Mouse (Mus musculus) telencephalon, adult 2 months (tissue): Measurements from ENCODE around the gene Sh2b3.

Experiments used
- DNase-seq: peaks from one replicate; pipeline ENCODE4 v3.0.0-alpha.2; 2011; ENCODE audit warnings: low read depth, low spot score

Gene Sh2b3

DNA sequence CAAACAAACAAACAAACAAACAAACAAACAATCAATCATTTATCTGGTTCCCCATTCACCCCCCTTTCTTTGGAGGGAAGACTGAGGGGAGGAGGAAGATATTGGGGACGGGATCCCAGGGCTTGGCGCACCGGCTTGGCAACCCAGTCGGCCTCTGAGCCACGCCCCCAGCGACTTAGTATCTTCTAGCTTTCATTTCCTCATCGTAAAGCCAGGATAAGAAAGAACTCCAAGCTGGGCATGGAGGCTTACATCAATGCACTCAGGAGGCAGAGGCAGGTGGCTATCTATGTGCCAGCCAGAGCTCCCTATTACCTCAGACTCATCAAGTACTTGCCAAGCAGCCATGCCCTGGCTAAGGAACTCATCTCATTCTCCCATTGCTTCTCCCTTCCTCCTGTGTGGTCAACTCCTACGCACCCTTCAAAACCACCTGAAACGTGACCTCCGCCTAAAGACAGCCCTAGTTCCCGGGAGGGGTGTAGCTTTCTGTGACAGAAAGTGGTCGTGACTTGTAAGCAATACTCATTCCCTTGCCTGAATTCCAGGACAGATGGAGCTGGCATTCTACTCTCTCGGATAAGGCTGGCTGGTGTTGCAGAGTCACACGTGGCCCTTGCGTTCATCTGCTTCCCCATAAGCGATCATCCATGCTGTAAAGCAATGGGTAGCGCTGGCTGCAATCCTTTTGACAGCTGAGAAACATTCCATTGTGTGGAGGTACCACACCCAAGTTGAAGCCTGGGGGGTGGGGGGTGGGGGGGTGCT, 5.9 kb upstream of the Sh2b3 start:
- DNase-seq, result no peak

DNA sequence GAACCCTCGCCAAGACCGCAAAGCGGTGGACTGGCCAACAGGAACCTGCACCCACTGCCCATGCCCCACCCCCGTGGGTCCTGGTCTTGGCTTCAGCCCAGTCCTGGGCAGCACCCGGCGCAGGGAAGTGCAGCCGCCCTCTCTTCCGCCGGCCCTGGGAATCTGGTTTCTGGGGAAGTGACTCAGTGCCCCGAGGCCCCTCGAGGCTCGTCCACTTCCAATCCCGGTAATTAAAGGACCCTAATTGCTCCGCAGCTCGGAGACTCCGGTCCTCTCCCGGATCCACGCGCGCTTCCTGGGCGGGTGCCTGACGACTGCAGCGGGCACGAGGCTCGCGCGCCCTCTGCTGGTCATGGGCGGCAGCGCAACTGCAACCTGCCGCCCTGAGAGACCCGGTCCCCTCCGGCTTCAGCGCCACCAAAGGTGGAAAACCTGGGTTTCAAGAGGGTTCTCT, 5.2 kb upstream of the Sh2b3 start:
- no peak for DNase-seq

DNA sequence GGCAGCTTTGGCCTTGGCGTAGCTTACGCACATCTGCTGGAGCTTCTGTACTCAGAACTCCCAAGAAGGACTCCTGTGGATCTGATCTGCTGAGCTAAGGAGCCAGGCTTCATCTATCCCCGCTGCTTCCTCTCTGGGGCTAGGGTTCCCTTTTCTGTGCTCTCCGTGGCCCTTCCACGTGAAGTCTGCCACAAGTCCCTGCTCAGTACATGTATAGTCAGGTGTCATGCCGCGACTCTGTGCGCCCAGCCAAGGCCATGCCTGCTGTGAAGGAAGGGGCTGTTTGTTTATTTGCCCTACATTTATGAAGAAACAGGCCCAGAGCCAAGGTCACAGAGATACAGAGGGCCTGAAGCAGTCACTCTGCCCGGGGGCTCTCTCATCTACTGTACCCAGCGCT, 4.5 kb upstream of the Sh2b3 start:
- no peak for DNase-seq

DNA sequence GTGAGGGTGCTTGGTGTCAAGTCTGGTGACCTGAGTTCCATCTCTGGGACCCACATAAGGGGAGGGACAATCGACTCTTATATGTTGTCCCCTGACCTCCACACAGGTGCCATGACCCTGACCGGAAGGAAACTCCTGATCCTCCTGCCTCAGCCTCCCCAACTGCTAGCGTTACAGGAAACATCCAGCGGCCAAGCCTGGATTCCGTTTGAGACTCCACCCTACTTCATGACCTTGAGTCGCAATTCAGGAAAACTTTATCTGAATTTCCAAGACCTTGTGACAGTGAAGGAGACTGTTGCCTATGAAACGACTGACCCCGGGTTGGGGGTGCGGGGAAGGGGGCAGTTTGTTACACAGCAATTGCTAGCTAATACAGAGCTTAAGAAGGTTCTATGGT, 4.1 kb upstream of the Sh2b3 start:
- no peak for DNase-seq

DNA sequence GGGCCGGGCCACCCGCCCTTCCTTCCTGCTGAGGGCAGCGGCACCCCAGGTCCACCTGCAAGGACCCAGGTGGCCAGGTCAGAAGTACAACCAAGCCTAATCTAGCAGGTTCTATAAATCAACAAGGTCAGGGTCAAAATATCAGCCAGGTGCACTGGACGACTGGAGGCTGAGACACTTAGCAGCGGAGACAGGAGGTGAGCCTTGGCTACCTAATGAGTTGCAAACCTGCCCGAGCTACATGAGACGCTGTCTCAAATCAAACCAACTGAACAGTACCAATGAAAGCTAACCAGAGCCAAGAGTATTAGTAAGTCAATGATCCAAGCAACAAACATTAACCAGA, 1.7 kb upstream of the Sh2b3 start:
- no peak for DNase-seq

DNA sequence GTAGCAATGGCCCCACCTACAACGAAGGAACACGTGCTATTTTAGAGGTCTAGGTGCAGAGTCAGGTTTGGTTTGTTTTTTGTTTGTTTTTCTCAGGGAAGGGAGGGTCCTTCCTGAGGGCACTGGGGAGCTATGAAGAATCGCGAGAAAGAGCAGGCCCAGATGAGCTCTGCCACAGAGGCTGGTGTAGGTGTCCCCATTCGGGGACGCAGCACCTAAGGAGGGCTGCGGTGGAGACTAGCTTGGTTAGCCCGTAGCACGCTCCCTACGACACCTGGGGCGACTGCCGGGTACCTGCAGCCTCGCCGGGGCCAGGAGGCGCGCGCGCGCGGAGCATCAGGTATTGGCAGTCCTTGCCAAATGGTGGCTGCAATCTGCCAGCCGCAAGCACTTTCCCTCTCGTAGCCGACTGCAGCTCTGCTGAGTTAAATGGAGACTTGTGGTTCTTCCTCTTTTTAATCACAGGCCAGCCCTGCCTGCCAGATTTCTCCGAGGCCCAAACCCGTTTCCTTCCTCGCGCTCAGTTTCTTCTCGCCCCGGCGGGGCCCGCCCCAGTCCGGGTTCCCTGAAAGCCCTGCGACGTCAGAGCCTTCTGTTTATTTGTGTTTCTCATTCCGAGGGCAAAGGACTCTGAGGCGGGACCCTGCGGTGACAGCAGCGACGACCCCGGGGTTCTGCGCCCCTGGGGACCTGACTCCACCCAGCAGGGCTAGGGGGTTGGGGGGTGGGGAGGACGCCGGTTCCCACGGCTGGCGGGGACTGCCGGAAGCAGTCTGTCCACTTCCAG, 1.1 kb upstream of the Sh2b3 start:
- no peak for DNase-seq

DNA sequence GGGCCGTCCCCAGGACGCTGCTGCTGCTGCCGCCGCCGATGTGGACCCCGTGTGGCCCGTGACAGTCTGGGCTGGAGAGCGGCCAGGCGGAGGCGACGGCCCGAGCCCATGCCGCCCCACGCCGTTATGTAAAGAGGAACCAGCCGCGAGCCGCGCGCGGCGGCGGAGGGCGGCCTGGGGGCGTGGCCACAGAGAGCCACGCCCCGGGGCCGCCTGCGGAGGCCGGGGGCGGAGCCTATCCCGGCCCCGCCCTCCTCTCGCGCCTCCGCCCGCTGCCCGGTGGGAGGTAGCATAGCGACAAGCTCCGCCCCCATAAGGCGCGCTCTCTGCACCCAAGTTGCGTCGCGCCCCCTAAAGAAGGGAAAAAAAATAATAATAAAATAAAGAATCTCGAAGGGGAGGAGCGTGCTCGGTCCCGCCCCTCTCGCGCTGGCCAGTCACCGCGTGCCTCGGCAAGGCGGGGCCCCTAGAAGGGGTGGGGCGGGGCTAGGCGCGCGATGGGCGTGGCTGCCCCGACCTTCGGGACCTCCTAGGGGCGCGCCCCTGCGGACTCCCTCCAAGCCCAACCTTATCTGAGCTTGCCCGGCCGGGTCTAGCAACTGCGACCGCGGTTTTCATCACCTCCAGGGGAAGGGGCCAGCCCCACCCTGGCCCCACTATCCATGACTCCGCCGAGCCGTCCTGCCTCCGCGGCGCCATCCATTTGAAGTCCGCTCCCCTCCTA, 592 bp downstream of the Sh2b3 start:
- peak; percentile 50 for DNase-seq

DNA sequence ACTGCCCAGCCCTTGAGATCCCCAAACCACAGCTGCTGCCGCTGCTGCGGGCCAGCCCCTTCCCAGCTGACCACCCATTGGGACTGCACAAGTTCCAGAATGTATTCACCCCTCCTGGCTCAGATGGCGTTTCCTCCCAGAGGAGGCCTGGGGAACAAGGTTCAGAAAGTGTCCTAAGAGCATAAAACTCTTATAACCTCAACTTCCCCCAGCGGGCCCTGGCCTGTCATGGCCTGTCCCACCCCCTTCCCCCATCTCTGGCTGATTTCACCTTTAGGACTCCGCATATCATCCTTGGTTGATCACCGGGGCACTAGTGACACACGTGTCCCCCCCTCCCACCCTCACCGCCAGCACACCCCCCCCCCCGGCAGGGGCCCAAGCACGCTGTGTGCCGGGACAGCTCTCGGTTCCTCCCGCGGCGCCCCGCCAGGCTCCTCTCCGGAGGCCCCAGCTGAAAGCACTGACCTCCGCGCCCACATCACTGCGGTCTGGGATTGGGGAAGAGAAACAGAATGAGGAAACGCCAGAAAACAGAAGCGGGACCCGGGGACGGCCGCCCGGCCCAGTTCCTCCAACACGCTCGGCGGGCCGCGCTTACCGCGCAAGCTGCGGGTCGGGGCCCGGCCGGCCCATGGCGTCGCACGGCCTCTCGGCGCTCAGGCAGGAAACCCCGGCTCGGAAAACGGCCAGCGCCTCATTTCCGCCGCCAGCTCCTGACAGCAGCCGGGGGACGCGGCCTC, 1.3 kb downstream of the Sh2b3 start:
- no peak for DNase-seq

DNA sequence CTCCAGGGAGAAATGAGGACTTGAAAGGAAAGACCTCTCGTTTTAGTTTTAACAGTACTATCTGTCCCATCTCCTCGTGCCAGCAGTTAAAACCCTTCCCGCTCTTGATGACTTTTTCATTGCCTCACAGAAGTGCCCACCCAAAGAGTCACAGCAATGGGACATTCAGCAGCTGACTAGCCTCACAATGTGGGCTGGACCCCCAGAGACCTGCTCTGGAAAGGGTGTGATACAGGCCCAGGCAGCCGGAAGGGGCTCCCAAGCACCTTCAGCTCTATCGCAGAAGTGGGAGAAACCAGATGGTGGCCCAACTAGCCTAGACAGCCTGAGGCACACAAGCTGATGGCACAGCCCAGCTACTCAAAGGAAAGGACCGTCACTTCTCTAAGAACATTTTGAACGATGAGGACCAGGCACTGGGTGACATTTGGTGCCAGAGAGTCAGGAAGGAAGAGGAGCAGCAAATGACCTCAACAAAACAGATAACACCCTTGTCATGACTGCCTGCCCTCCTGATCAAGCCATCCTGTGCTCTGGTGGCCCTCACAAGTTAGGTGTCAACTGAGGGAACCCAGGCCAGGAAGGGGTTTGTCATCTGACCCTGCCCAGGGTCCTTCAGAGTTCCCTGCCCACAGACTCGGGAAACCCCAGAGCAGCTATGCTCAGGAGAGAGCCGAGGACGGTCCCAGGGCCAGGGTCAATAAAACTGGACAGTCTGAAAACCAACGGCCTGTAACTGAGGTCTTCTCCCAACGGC, 2.3 kb downstream of the Sh2b3 start:
- no peak for DNase-seq

DNA sequence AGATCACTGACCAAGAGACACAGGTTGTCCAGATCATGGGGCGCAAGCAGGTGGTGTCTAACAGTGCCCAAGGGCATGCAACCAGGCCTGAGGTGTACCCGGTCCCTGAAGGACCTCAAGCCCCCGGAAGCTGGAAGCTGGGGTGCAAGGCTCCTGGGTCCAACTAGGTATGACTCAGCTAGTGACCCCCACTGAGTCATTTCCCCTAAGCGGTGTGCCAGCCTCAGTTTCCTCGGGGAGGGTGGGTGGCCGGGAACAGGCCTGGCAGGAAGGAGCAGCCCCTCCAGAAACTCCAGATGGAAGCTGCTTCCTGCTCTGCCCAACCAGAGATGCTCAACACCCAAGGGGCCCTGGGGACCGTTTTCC, 3.2 kb downstream of the Sh2b3 start:
- DNase-seq, result no peak

DNA sequence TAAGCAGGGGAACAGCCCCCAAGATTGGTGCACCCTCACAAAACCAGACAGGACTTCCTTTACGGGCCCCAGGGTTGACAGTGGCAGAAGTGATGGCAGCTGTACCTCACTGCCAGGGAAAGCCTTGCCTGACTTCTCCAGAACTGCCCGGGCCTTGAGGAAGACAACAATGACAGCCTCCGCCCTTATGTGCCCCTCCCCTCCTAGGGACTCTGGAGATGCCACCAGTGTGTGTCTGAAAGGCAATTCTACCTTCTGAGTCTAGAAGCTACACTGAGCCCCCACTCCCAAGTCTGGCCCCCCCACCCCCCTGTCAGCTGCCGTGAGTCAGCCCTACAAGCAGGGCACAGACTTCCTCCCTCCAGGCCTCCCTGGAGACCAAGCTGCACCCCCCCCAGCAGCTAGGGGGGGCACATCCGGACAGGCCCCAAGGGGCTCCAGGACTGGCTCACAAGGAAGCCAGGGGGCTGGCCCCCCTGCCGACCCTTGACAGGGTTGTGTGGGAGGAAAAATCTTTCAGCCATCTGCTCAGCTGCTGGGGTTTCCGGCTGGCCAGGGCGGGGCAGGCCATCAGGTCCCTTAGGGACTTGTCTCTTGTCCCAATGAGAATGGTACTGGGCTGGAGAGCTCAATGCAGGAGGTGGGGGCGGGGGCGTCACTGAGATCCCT, 3.7 kb downstream of the Sh2b3 start:
- DNase-seq, result no peak

DNA sequence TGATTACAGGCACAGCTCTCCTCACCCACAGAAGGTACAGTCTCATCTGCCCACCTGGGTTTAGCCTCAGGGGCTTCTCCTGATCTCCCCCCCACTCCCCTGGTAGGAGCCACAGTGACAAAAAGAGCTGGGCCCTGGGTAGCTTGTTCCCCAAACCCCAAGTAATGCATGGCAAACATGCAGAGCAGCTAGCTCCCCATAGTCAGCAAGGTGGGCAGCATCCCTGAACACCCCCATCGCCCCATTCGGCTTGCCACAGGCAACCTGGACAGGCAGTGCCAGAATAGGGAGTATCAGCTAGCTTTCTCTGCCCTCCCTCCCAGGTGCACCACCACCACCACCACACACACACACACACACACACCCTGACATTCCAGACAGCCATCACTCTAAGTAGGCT, 4.3 kb downstream of the Sh2b3 start:
- DNase-seq, result no peak

DNA sequence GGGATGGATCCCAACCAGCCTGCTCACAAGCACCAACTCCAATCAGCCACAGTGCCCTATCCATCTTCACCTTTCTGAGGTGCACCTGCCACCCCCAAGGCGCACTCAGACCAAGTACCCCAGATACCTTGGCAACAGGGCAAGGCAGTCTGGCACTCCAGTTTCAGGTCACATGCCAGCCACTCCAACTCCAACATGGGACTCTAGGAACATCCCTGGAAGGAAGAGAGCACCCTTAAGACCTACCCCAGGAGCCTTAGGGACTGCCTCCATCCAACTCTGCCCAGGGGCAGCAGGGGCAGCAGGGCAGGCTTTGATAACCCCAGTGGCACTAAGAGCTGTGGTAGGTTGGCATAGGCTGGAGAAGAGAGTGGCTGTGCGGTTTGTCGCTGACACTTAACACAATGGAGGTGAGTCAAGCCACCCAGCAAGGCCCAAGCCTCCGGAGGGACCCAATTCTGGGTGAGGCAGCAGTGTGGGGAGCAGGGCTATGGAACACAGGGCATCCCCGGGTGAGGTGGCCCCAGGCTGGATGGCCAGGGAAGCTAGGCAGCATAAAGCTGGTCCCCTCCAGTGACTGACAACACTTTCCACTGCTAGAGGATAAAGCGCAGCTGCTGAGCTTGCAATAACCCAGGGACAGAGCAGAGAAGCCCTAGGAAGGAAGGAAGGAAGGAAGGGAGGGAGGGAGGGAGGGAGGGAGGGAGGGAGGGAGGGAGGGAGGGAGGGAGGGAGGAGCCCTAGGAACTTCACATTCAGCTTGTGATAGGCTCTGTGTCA, 4.9 kb downstream of the Sh2b3 start:
- no peak for DNase-seq

DNA sequence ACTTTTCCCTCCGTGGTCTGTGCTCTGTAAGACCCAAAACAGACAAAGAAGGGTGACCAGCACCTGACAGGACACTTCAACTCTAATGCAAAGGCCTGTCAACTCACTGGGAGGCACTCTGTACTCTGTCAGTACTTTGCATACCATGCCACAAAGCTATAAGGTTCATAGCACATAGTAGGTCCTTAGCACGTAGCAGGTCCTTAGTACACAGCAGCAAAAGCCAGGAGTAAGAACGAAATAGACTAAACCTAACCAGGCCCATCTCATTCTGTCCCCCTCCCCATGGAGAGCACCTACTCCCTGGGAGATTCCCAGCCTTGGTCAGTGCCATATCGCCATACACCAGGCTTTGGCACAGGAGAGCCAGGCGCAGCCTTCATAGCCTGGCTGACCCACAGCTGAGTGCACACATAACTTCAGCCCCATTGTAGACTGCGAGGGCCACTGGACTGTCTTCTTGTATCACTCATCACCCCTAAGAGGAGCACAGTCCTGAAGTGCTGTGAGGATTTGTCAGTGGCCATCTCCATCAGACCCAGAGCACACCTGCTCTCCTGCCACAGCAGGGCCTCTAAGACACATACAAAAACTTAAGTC, 6.3 kb downstream of the Sh2b3 start:
- no peak for DNase-seq

DNA sequence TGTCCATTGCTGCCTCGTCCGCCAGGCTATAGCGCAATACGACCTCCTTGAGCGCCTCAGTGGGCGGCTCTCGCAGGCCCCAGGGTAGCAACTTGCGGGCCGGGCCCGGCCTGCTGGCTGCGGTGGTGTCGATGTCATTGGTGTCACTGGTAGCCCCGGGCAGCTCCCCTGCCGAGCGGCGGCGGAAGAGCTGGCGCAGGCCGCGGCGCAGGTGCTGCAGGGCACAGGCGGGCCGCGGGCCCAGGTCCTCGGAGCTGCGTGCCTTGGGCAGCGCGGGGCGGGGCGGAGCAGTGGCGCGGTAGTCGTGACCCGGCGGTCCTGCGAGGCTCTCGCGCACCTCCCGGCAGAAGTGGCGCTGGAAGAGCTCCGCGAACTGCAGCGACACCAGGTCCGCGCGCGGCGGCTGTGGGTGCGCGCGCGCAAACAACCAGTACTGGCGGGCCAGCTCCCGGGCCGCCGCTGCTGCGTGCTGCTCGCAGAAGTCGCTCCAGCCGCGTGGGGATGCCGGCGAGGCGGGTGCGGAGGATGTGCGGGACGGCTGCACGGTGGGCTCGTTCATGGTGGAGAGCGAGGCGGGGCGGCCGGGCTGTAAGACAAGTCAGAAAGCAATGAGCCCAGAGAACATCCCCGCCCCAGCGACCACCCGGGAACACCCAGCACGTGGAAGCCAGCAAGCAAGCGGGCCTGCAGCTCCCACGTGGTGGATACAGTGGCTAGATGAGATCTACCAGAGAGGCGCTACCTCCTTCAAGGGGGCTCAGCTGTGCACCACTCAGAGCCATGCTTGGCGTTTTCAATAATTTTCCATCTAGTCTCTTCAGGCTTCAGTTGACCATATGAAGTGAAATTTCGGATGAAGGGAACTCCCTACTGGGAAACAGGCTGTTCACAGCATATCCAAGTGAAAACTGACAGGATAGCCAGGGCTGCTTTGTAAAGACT, 8.7 kb downstream of the Sh2b3 start:
- DNase-seq, result no peak

DNA sequence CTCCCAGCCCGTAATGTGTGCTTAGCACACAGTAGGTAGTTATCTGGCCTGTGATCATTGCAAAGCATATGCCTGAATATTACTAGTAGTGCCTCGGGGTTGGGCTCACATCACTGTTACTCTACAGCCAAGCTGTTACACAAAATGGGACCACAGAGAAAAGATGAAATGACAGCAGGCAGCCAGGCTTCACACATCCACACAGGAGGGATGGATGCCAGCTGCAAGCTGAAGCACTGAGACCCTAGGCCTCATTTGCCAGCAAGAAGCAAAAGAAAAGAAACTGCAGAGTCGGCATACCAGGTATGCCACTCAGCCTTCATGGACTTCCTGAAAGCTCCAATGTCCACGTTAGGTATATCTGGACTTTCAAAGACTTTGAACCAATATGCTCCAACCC, 9.6 kb downstream of the Sh2b3 start:
- DNase-seq, result no peak

DNA sequence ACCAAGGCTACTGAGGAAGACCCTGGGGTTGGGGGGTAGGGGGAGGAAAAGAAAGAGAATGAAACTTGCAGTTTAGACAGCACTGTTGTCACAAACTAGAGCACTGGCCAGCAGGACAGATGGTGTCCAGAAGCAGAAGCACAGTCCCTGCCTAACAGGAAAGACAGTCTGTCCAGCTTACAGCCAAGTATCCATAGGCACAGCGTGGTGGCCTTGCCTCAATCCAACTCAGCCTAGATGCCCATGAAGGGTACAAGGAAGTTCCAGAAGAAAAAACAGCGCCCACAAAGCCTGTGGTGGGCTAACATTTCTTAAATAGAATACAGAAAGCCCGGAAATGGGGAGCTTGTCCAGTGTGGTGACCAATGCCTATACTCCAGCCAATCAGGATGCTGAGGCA, 11.8 kb downstream of the Sh2b3 start:
- DNase-seq, result no peak

DNA sequence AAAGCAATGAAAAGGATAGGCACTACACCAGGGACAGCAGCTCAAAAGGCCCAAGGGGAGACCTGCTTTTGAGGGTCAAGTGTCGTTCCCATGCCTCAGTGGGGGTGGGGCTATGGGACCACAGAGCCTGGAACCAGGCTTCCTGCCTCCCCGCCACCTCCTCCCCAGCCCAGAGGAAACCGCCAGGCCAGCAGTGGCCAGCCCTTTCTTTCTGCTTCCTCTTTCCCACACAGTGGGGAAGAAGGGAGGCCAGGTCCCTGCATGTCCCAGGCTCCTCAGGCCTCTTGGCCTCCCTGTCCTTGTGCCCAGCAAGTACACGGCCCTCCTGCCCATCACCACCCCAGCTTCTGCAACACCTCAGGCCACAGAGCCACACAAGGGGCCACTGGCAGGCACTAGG, 13.3 kb downstream of the Sh2b3 start:
- DNase-seq, result no peak
